Mouse (Mus musculus) limb, embryonic 14.5 days (tissue): Measurements from ENCODE around the gene Lrrc45. TPM values are rescaled to one million over a fixed set of nuclear protein-coding genes. Genes with fewer than 3 reads are reported as not detected.
"Not testable (repeated sequence)": the region's sequence is repeated elsewhere in the genome, so short reads cannot be mapped to it uniquely, and the experiment has no call there.

Experiments
- ATAC-seq: fragments of 200-750 bp; cut with Nextera tagmentation; 2 replicates; pipeline ENCODE4 v1.8.0; 2017; ENCODE audit warnings: low read depth, moderate number of reproducible peaks, moderate TSS enrichment; ENCODE audit not compliant: low FRiP score
- DNase-seq: peaks from one replicate; pipeline ENCODE4 v3.0.0-alpha.2; 2015; ENCODE audit warnings: low spot score
- H3K27ac ChIP-seq: fragments of 300-500 bp; sonication (generic); replicated peaks from 2 replicates; pipeline ENCODE4 v1.5.1; 2014; ENCODE audit warnings: low read depth, mild to moderate bottlenecking, low read length, moderate library complexity, mixed read lengths
- H3K27me3 ChIP-seq: fragments of 300-500 bp; sonication (generic); 2 replicates; pipeline ENCODE4 v1.6.1; 2014; ENCODE audit warnings: low read length, mixed read lengths; ENCODE audit not compliant: control insufficient read depth, insufficient read depth
- H3K36me3 ChIP-seq: fragments of 300-500 bp; sonication (generic); 2 replicates; pipeline ENCODE4 v1.6.1; 2014; ENCODE audit warnings: mild to moderate bottlenecking, low read length, moderate library complexity, mixed read lengths; ENCODE audit not compliant: control insufficient read depth, insufficient read depth
- H3K4me1 ChIP-seq: fragments of 300-500 bp; sonication (generic); 2 replicates; pipeline ENCODE4 v1.6.1; 2014; ENCODE audit warnings: antibody characterized with exemption, low read length, mixed read lengths; ENCODE audit not compliant: control insufficient read depth, insufficient read depth
- H3K4me2 ChIP-seq: fragments of 300-500 bp; sonication (generic); replicated peaks from 2 replicates; pipeline ENCODE4 v1.6.1; 2014; ENCODE audit warnings: low read depth, mild to moderate bottlenecking, low read length, moderate library complexity; ENCODE audit not compliant: severe bottlenecking
- H3K4me3 ChIP-seq: fragments of 300-500 bp; sonication (generic); replicated peaks from 2 replicates; pipeline ENCODE4 v1.5.1; 2014; ENCODE audit warnings: low read length
- H3K9ac ChIP-seq: fragments of 300-500 bp; sonication (generic); 2 replicates; pipeline ENCODE4 v1.6.1; 2014; ENCODE audit warnings: mild to moderate bottlenecking, low read depth, low read length, moderate library complexity; ENCODE audit not compliant: severe bottlenecking
- H3K9me3 ChIP-seq: fragments of 300-500 bp; sonication (generic); 2 replicates; pipeline ENCODE4 v1.6.1; 2016; ENCODE audit warnings: low read length; ENCODE audit not compliant: control insufficient read depth
- POLR2A ChIP-seq: fragments of 200-500 bp; IDR thresholded peaks from 2 replicates; pipeline ENCODE4 v1.8.0; 2012; ENCODE audit warnings: inconsistent platforms, mild to moderate bottlenecking, moderate library complexity, borderline replicate concordance; ENCODE audit not compliant: insufficient read depth, insufficient read length; ENCODE audit errors: extremely low read depth
- WGBS: fragments of 180-500 bp; shearing (Covaris S2); extraction: QIAGEN DNeasy Blood & Tissue Kit; methylation state at CpG from one replicate; pipeline ENCODE4 v1.1.7; 2014; 5-methylcytosine and 5-hydroxymethylcytosine counted together
- polyA plus RNA-seq, 2 experiments: library from polyadenylated mRNA; depleted of rRNA in 1 of 2; stranded (reverse) in 1 of 2; unstranded in 1 of 2; fragments of >200 nt; fragmentation: Nextera tagmentation in 1 of 2; extraction: Ambion mirVana in 1 of 2; gene quantifications; 2 replicates each; pipeline versions ENCODE4 v1.2.1 to v1.2.3; 2012 to 2014

Lrrc45 gene
- polyA plus RNA-seq, 2 experiments, result 48.1 to 91.3 TPM

GRCm38 (mm10) chr11:120673594-120674122 is 40.1 kb upstream of the Lrrc45 start:
- TF ChIP-seq POLR2A, result no peak
- H3K4me2 ChIP-seq, result peak overlapping the region; percentile 91
- H3K27me3 ChIP-seq, result no peaks in the 10 kb centered on the region
- no peak for DNase-seq
- H3K36me3 ChIP-seq, result peaks cover 14% of the 10 kb centered on the region
- H3K27ac ChIP-seq, result peak overlapping the region; percentile 79
- H3K9ac ChIP-seq, result peak overlapping the region; percentile 77
- H3K4me1 ChIP-seq, result peaks cover 9% of the 10 kb centered on the region
- peak overlapping the region; percentile 73 for H3K4me3 ChIP-seq
- no peaks in the 10 kb centered on the region for H3K9me3 ChIP-seq
- ATAC-seq, result no peak
- WGBS, result 44% methylated on average over 12 of the region's 12 CpGs

DNA sequence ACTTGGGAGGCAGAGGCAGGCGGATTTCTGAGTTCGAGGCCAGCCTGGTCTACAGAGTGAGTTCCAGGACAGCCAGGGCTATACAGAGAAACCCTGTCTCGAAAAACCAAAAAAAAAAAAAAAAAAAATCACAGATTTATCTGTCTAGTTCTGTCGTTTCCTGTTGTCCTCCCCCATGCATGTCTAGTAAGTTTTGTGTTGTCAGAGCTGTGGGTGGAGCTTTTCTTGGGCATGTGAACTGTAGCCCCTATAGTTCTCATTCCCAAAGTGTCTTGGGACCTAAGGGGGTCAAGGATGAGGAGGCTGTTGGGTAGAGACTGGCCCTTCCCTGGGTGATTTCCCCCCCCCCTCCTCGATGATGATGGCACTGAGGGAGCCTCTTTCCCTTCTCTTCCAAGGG is 37.9 kb upstream of the Lrrc45 start:
- not testable (repeated sequence) for H3K27ac ChIP-seq, DNase-seq, H3K9ac ChIP-seq, H3K4me2 ChIP-seq, H3K27me3 ChIP-seq, H3K9me3 ChIP-seq, ATAC-seq, H3K4me1 ChIP-seq, H3K4me3 ChIP-seq
- 90% methylated on average over 5 of the region's 5 CpGs for whole genome bisulfite sequencing
- H3K36me3 ChIP-seq, result peaks cover 34% of the 10 kb centered on the region

DNA sequence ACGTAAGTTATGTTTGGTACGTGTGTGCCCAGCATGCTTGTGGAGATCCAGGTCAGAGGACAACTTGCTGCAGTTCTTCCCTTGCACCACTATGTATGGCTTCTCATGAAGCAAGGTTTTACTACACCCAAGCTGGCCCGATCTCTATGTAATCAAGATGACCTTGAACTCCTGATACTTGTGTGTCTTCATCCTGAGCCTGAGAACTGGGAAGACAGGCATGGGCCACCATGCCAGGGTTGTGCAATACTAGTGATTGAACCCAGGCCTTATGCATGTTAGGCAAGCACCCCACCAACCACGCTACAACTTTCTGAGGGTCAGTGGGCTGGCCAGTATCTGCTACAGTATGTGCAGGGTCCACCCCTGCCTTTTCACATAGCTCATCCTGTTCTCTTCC is 36.8 kb upstream of the Lrrc45 start:
- peaks cover 40% of the 10 kb centered on the region for H3K36me3 ChIP-seq
- DNase-seq, result no peak
- H3K4me1 ChIP-seq, result peaks cover 9% of the 10 kb centered on the region
- no peak overlapping the region for H3K4me2 ChIP-seq
- WGBS, result 92% methylated on average over 4 of the region's 4 CpGs
- TF ChIP-seq POLR2A, result no peak
- H3K27me3 ChIP-seq, result no peaks in the 10 kb centered on the region
- no peak for ATAC-seq
- H3K27ac ChIP-seq, result no peak overlapping the region
- no peaks in the 10 kb centered on the region for H3K9me3 ChIP-seq
- H3K4me3 ChIP-seq, result no peak overlapping the region
- H3K9ac ChIP-seq, result no peak overlapping the region

DNA sequence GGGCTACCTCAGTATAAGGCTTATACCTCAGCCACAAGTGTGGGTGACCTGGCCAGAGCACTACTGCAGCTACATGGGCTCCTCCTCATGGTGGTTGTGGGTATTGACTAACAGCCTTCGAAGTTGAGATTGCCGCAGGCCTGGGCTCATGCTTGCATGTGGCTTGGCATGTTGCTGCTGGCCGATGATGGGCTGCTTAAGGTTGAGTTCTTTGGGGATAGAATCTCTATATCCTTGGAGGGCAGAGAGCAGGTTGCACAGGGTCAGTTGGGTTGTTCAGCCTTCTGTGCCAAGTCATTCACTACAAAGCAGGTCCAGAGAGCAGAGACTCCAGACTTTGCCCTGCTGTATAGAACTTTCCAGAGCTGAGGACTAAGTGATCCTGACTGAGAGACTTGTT is 33.8 kb upstream of the Lrrc45 start:
- ATAC-seq (no peak), DNase-seq (no peak)
- Histone ChIP-seq H3K9ac (no peak overlapping the region), H3K36me3 (peaks cover 60% of the 10 kb centered on the region), H3K4me1 (no peaks in the 10 kb centered on the region), H3K4me2 (no peak overlapping the region), H3K9me3 (no peaks in the 10 kb centered on the region), H3K27me3 (no peaks in the 10 kb centered on the region), H3K4me3 (no peak overlapping the region), H3K27ac (no peak overlapping the region)
- TF ChIP-seq POLR2A, result no peak
- WGBS, result 84% methylated on average over 3 of the region's 3 CpGs

- whole genome bisulfite sequencing, result 88% methylated on average over 5 of the region's 5 CpGs
- Histone ChIP-seq H3K4me2 (no peak overlapping the region), H3K27me3 (no peaks in the 10 kb centered on the region)
Measured at GRCm38 (mm10) chr11:120682683-120683082, 31.0 kb upstream of the Lrrc45 start.

GRCm38 (mm10) chr11:120683536-120683935 is 30.2 kb upstream of the Lrrc45 start:
- ATAC-seq, result no peak
- no peak for DNase-seq
- WGBS, result 97% methylated on average over 3 of the region's 3 CpGs
- no peak for TF ChIP-seq POLR2A
- Histone ChIP-seq H3K9ac (no peak overlapping the region), H3K4me2 (no peak overlapping the region), H3K36me3 (peaks cover 64% of the 10 kb centered on the region), H3K27me3 (no peaks in the 10 kb centered on the region), H3K4me1 (no peaks in the 10 kb centered on the region), H3K9me3 (no peaks in the 10 kb centered on the region), H3K4me3 (no peak overlapping the region), H3K27ac (no peak overlapping the region)

More at GRCm38 (mm10) chr11:120682683-120683082, 31.0 kb upstream of the Lrrc45 start:
- Histone ChIP-seq H3K4me3 (no peak overlapping the region), H3K36me3 (peaks cover 67% of the 10 kb centered on the region), H3K9me3 (no peaks in the 10 kb centered on the region), H3K4me1 (no peaks in the 10 kb centered on the region), H3K27ac (no peak overlapping the region), H3K9ac (no peak overlapping the region)
- TF ChIP-seq POLR2A, result no peak
- ATAC-seq (no peak), DNase-seq (no peak)
